Mouse (Mus musculus) T-cell, adult 2 months (primary cell): ENCODE data around the gene Mertk.

Experiments
- DNase-seq: peaks from one replicate; pipeline ENCODE4 v3.0.0; 2022; ENCODE audit warnings: low spot score

Gene Mertk

GRCm38 (mm10) chr2:128768545-128769247 lies 69.9 kb downstream of the Mertk start:
- DNase-seq, result no peak

- no peak for DNase-seq
These were observed 71.8 kb downstream of the Mertk start for GRCm38 (mm10) chr2:128770557-128770956.

GRCm38 (mm10) chr2:128771048-128771447 lies 72.3 kb downstream of the Mertk start:
- DNase-seq, result no peak

GRCm38 (mm10) chr2:128771750-128772338 lies 73.1 kb downstream of the Mertk start:
- DNase-seq, result no peak

DNA sequence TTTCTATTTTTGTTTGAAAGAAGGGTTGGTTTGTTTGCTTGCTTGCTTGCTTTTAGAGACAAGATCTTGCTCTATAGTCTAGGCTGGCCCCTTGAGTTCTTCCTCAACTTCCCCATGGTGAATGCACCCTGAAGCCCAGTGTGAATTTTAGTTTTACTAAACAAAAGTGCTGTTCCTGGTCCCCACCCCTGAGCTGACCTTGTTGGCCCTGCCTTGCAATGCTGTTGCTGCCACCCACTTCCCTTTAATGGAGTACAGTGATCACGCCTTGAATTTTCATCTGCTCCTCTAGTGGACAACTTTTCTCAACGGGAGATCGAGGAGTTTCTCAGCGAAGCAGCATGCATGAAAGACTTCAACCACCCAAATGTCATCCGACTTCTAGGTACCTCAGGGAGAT lies 83.5 kb downstream of the Mertk start:
- no peak for DNase-seq

DNA sequence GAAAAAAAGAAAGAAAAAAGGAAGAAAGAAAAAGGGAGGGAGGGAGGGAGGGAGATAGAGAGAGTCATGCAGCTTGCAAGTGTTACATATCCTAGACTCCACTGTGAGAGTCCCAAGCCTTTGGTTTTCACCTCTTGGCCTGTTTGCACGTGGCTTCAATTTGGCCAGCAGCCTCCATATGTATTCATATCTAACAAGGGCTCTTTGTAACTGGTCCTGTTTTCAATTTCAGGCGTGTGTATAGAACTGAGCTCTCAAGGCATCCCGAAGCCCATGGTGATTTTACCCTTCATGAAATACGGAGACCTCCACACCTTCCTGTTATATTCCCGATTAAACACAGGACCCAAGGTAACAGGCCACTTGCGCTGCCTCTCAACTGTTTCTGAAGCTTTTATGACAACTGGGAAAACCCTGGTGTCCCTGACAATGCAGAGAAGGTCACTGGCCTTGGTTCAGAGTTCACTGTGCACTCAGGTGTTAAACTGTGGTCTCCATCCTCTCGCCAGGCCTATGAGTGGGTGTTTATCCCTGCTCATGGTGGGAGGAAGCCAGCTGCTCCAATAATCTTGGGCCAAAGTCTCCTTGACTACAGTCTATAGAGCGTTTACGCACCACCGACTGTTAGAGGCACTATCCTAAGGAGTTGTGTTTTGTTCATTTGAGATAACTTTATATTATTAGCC lies 85.0 kb downstream of the Mertk start:
- DNase-seq, result no peak

- DNase-seq, result no peak
These were observed 86.1 kb downstream of the Mertk start for GRCm38 (mm10) chr2:128784814-128785213.

DNA sequence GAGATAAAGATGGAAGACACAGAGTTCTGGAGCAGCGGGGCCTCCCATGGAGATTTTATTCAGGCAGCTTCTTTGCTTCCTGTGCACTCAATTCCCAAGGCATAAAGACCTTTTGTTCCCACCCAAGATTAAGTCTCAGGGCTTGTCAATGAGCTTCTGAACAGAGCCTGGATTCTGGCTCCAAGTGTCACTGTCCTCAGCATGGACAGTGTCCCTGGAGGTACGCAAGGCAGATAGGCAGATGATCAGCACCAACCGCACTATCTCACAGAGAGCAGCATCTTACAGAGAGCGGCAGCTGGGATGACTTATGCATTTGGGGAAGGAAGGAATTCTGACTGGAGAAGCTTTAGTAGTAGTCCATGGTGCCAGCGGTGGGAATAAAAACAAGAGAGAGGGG lies 87.6 kb downstream of the Mertk start:
- no peak for DNase-seq

- DNase-seq, result no peak
These were observed 88.0 kb downstream of the Mertk start for GRCm38 (mm10) chr2:128786795-128787194.

DNA sequence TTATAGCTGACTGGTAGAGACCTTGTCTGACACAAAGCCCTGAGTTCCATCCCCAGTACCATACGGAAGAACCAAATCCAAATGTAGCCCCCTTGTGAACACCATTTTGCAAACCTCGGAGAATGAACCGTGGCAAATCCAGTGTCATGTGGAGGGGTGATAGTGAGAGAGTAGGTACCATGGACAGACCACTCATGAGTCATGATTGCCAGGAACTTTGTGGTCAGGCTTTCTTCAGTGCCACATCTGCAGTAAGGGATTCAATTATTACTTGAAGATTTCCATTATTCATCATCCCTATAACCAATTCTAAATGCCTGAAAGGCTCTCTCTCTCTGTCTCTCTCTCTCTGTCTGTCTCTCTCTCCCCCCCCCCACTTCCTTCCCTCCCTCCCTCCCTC lies 89.0 kb downstream of the Mertk start:
- no peak for DNase-seq

GRCm38 (mm10) chr2:128790875-128791614 lies 92.3 kb downstream of the Mertk start:
- DNase-seq, result no peak

GRCm38 (mm10) chr2:128793958-128794357 lies 95.2 kb downstream of the Mertk start:
- no peak for DNase-seq

DNA sequence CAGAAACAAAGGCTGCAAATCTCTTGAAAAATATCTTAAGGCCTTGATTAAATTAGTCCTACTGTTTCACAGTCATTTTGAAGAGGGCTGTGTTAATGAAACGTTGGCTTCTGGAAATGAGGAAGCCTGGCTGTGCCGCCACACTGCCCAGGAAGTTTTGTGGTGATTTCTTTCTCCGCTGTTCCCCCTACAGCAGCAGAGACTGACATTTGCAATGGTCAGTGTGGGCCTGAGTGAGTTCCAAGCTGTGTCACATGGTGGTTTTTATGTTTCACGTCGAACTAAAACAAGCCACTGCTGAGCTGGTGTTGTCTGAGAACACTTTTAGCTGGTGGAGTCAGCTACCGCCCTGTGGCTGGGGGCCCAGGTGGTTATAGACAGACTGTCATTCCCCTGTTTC lies 97.7 kb downstream of the Mertk start:
- no peak for DNase-seq

- no peak for DNase-seq
These were observed 104.7 kb downstream of the Mertk start for GRCm38 (mm10) chr2:128803441-128803840.

DNA sequence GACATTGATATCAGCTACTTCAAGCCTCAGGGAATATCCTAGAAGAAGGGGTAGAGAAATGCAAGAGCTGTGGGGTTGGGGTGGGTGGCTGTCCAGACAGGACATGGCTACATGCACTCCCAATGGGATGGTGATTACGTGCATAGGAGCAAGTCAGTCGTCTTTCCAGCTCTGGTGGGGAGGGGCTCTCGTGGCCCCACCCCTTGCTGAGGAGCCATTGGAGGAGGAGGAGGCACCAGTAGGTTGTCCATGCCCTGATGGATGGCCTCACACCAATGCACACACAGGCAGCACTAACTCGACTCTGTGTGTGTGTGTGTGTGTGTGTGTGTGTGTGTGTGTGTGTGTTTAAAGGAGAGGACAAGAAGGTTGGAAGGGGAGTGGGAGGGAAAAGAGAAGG lies 106.6 kb downstream of the Mertk start:
- no peak for DNase-seq

- DNase-seq, result no peak
These were observed 107.8 kb downstream of the Mertk start for GRCm38 (mm10) chr2:128806561-128806960.

- DNase-seq, result no peak
These were observed 114.0 kb downstream of the Mertk start for GRCm38 (mm10) chr2:128812761-128813160.

GRCm38 (mm10) chr2:128816311-128816710 lies 117.6 kb downstream of the Mertk start:
- DNase-seq, result no peak

DNA sequence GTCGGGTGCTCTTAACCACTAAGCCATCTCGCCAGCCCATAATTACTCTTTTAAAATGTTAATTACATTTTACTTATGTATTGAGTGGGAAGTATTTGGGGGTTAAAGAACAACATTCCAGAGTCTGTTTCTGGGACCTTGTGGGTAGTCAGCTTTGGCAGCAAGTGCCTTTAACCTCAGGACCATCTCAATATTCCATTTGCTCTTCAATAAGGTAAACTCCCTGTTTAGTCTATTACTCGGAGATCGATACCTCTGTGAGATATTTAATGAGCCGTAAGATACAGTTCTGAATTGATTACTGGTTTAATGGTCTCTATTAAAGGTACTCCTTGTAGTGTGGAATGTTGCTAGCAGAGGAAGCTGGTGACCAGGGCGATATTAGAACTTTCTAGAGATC lies 118.2 kb downstream of the Mertk start:
- no peak for DNase-seq

- DNase-seq, result no peak
These were observed 118.6 kb downstream of the Mertk start for GRCm38 (mm10) chr2:128817387-128817785.

- DNase-seq, result peak; percentile 94
These were observed 119.3 kb downstream of the Mertk start, which contains the start of gene Tmem87b for GRCm38 (mm10) chr2:128817786-128818681. Gene Tmem87b, plus strand, starts transcription at chr2:128818118.
